Mouse (Mus musculus) C2C12 (cell line): ENCODE measurements around the gene Scp2.
"Not testable (repeated sequence)": the region's sequence is repeated elsewhere in the genome, so short reads cannot be mapped to it uniquely, and the experiment has no call there.

Source experiments
- CEBPB ChIP-seq: IDR thresholded peaks from one replicate; pipeline ENCODE4 v1.6.1; 2011; ENCODE audit warnings: low read depth, mild to moderate bottlenecking, control low read depth, moderate library complexity
- CTCF ChIP-seq: IDR thresholded peaks from one replicate; pipeline ENCODE4 v1.5.1; 2011; ENCODE audit not compliant: control insufficient read depth, insufficient read depth, insufficient read length
- FOSL1 ChIP-seq: IDR thresholded peaks from one replicate; pipeline ENCODE4 v1.8.0; 2011; ENCODE audit warnings: mild to moderate bottlenecking, low read length; ENCODE audit not compliant: poor library complexity, insufficient read depth, severe bottlenecking
- MAX ChIP-seq: IDR thresholded peaks from one replicate; pipeline ENCODE4 v1.6.1; 2011; ENCODE audit warnings: mild to moderate bottlenecking, control low read depth
- MYOD1 ChIP-seq: IDR thresholded peaks from one replicate; pipeline ENCODE4 v1.6.1; 2011; ENCODE audit warnings: low read depth; ENCODE audit not compliant: control insufficient read depth, insufficient read length
- MYOG ChIP-seq: IDR thresholded peaks from one replicate; pipeline ENCODE4 v1.6.1; 2011; ENCODE audit not compliant: control insufficient read depth, insufficient read length; ENCODE audit errors: extremely low read depth
- USF1 ChIP-seq: IDR thresholded peaks from one replicate; pipeline ENCODE4 v1.6.1; 2011; ENCODE audit warnings: low read depth, mild to moderate bottlenecking, control low read depth, moderate library complexity

GRCm38 (mm10) chr4:108143178-108143577, 1.6 kb downstream of the Scp2 start:
- not testable (repeated sequence) for TF ChIP-seq CTCF, USF1, MYOG, MYOD1, MAX, CEBPB, FOSL1
